Mouse (Mus musculus) frontal cortex, postnatal 10 days (tissue): Measurements from ENCODE around the gene 1110051M20Rik.

Experiments used
- DNase-seq, 2 experiments: peaks; one replicate each; pipeline ENCODE4 v3.0.0; 2022; ENCODE audit warnings: low spot score in 2 of 2, mixed read lengths in 1 of 2

1110051M20Rik gene

DNA sequence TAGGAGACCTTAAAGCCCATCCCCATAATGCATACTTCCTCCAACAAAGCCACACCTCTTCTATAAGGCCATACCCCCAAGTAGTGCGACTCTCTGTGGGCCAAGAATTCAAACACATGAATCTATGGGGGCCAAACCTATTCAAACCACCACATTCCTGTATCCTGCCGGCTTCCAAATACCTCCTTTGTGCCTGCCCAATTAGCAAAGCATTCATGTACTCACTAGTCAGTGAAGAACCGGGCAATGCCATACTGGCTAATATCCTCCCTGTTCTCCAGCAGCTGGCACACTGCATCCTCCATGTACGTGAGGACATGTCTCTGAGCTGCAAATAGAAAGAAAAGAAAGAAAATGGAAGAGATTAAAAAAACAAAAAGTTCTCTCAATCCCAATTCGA lies 22.9 kb downstream of the 1110051M20Rik start:
- no peak for DNase-seq

DNA sequence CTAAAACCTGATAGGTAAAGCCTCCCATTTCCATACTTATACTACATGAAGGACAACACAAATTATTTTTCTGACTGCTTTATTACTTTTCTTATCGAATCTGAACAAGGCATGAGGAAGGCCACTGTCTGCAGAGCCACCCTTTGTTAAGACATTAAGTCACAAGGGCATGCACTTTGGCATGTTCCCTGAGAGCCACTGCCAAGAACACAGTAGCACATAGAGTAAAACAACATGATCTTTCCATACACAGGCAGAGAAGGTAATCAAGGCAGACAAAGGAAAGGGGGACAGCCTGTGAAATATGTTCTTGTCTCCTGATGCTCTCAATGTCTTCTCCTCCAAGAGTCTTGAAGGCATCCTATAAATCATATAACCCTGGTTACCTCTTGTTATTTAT lies 30.7 kb downstream of the 1110051M20Rik start:
- DNase-seq, result no peak

DNA sequence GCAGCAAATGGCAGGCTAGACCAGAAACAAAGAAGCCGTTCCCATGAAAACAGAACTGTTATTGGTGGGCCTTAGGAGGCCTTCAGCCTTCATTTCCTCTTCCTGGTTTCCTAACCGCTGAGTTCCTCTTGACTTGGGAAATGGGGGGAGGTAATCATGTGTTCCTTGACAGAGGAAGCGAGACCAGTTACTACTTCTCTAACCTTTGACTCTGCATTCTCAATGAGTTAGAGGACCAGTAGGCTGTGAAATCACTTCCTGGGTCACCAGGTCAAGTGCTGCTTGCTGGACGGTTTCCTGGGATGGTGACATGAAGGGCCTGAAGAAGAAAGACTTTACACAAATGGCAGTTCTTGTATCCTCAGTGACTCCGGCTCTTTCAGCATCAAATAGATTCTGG lies 32.1 kb downstream of the 1110051M20Rik start:
- DNase-seq, result no peak

DNA sequence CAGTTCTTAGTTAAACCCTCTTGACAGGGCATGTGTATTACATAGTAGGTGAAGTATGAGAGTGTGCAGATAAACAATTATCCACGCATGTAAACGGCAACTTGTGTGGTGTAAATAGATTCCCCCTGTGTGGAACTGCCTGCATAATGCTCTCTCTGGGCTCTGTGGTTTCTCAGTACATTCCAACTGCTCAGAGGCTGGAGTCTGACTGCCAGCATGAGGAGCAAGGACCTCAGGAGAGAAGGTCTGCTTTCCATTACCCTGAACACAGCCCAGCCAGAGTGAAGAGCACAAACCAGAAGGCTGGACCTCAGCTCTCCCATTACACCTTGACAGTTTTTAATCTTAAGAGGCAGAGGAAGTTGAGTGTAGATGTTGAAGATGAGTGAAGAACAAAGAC lies 33.0 kb downstream of the 1110051M20Rik start:
- no peak for DNase-seq

DNA sequence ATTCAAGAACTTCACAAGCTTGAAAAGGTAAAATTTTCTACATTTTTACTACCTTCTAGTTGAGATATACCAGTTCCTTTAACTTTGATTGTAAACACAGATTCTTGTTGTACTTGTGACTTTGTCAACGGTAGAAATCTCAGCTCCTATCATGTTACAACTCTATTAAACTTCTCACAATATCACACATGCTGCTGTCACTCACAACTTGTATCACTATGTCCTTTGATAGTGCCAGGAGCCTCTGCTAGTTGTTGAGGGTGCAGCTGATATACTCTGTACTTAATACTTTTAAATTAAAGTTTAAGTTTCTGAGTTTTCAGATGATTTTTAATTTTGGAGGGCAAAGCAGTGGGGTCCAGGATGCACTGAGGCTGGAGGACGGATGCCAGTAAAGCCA lies 36.5 kb downstream of the 1110051M20Rik start:
- DNase-seq, result no peak

DNA sequence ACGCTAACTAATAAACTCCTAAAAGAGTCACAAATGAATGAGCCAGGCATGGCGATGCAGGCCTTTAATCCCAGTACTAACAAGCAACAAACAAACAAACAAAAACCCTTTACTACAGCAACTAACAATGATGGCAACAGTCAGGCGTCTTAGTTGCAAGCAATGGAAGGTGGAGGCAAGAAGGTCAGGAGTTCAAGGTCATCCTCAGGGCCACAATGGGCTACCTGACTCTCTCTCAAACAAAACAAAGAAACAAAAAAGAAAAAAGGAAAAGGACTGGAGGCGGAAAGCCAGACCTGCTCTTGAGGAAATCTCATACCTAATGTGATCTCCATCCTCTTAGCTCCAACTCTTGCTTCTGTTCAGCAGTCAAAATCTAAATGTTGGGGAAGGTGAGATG lies 39.4 kb downstream of the 1110051M20Rik start:
- DNase-seq, result no peak

DNA sequence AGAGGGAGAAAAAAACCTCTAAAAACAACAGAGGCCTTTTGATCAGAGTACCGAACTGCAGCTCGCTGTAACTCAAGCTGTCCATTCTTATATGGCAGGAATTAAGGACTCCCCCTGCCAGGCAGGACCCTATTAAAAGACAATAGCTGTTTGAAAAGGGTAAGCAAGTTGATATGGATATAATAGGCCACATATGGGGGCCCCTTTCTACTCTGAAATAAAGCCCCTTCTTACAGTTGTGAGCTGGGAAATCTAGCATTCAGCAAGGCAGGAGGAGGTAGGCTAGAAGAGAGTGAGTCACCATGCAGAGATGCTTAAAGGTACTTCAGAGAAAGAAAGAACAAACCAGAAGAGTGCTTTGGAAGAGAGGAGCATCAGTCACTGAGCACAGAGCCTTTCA lies 44.8 kb downstream of the 1110051M20Rik start:
- DNase-seq, result no peak

DNA sequence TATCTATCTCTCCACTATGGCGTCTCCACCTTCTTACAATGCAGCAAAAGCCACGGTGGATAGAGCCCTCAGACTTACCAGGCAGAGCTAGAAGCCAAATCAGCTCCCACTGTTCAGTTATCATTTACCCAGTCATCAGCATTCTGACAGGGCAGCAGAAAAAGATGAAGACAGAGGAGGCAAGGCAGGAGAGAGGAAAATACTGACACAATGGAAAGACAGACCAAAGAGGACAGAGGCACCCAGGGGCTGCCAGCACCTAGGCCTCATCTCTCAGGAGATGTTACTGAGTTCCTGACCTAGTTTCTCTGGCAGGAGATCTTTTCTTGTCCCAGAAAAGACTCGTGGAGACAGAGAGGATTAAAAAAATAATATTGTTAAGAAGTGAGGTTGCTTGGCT lies 45.3 kb downstream of the 1110051M20Rik start:
- DNase-seq, result no peak

DNA sequence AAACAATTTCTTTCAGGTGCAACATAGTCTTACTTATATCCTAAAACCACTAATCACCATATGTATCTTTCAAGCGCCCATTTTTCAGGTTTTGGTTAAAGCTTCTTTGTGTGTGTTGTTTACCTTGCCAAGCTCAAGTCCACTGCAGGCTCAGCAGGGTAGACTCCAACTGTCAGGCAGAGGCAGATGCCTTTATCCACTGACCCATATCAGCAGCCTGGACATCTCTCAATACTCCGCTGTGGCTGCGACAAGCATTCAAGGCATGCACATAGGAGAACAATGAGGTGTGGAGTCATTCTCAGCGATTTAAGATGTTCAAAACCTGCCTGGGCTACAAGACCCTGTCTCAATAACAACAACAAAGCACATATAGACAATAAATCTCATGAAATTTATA lies 50.4 kb downstream of the 1110051M20Rik start:
- DNase-seq, result no peak

DNA sequence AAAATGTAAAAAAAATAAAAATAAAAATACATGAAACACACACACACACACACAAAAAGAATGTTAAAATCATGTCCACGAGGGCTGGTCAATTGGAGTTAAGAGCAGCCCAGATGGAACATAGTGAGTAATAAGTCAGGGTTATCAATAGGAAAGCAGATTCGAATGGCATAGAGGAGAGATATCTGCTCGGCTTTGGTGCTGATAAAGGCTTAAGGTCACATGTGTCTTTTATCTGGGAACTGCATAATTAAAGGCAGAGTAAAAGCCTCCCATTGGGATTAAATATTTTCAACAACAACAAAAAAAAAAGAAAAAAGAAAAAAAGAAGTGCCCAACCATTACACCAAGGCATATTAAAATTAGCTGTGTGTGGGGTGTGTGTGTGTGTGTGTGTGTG lies 55.8 kb downstream of the 1110051M20Rik start:
- DNase-seq, result no peak

DNA sequence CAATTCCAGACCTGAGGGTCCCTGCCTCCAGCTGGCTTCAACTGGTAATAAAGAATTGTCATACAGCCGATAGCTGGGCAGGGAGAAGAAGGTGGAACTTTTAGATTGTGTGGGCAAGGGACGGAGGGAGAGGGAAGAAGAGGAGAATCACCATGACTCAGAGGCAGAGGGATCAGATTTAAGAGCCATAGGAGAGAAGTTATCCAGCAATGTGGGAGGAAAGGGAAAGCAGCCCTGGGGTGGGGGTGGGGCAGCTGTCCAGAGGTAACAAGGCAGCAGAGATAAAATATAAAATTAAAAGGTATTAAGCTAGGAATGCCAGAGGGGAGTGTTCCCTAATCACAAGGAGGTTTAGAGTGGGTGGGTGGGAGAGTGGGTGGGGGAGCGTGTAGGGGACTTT lies 56.2 kb downstream of the 1110051M20Rik start:
- DNase-seq, result no peak

DNA sequence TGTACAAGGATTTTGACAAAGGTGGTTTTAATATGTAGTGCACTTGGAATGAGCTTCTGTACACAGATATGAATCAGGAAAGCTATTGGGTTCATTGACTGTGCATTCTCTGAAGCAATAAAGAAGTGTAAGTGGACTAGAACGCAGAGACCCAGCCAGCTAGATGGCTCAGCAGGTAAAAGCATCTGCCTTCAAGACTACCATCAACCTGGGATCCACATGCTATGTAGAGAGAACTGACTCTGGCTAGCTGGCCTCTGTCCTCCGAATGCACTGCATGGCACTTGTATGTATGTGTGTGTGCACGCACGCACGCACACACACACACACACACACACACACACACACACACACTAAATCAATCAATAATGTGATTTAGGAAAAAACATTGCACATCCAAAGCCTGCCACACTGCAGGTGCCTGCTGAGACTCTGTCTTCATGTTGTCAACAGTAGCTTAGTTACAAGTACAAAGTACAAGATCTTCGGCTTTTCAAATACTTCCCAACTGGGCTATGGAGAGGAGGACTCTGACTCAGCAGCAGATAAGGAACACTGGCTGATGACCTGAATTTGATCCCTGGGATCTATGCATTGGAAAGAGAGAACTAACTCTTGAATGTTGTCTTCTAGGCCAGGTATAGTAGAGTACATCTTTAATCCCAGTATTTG lies 57.1 kb downstream of the 1110051M20Rik start:
- DNase-seq, result no peak

DNA sequence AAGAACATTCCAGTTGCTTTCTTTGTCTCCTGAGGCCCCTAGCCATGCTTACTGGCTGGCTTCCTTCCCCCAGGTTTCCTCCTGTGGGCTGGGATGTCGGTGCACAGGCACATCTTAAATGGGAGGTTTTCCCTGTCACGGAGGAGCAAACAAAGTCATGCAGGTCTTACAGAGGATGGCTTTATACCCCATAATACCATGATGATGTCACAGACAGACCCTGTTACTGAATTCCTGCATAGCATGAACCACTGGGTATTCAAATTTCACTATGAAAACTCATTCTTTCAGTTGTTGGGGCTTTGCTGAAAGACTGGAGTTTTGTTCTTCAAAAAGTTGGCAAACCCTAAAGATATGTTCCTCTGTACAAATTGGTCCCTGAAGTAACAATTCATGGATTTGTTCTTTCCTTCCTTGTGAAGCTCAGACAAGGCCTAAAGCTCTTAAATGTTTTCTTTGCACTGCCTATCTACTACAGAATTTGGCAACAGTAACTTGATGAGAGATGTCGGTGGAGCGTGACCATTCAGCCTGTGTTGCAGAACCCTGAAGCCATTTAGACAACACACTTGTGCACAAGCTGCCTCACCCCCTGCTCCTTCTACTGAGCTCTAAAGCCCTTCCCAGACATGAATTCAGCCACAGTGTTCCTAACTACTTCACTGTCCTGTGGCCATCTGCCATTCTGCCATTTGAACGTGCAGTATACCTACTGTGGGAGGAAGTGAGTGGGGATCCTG lies 57.8 kb downstream of the 1110051M20Rik start:
- DNase-seq, result no peak

DNA sequence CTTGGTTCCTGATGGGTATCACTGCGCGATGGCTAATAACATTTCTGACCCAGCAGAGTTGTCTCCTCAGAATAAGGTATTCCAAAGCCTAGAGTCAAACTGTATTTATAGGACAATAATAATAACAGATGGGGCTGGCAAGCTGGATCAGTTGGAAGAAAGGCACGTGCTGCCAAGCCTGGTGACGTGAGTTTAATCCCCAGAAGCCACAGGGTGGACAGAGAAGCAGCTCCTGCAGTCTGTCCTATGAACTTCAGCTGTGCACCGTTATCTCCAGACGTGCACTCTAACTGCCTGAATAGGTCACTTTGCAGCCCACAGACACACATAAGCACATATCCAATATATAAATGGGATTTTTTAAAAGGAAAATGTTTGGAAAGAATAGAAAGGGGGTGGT lies 61.2 kb downstream of the 1110051M20Rik start:
- no peak for DNase-seq

DNA sequence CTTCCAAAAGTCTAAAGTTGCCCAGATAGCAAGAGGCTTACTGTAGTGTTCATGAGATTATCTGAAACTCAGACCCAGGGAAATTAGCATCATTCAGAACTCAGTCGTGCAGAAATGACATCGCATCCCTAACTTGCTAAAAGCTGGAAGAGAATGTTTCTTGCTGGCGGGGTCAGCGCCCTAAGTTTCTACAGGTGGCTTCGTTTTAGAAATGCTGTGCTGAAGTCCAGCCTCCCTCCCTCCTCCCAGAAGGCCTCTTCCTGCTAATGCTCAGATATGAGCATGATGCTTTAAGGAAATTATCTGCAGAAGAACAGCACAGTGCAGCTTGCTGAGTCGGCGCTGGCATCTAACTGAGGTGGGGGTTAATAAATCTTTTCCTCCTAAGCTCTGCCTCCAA lies 67.5 kb downstream of the 1110051M20Rik start:
- no peak for DNase-seq

DNA sequence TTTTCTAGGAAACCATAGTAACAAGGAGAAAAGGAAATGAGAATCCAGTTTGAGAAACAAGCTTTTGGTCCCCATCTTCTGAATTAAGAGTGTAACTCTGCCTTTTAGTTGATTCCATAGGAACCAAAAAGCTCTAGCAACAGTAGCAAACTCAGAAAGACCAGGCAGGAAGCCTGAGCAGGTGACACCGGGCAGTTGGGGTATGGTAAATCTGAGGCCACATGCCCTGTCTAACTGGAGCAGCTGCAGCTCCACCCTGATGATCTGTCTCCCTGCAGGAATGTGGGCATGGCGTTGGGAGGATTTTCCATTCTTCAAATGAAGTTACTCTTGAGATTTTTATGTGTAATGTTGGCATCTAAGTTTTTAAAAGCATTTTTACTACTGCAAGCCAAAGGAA lies 74.2 kb downstream of the 1110051M20Rik start:
- DNase-seq, result no peak

DNA sequence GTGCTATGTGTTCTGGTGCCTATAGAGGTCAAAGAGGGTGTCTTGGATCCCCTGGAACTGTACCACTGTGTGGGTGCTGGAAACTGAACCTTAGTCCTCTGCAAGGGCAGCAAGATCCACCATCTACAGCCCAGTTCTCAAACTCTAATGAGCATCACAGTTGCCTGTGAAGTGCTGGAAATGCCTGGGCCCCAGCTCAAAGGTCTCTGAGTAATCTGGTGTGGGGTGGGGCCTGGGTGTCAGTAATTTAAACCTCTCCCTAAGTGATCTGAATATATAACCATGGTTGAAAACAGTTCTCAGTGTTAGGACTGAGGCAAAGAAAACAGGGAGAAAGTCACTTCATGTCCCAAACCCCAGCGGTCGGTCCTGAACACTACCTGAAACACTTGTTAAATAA lies 81.2 kb downstream of the 1110051M20Rik start:
- no peak for DNase-seq

DNA sequence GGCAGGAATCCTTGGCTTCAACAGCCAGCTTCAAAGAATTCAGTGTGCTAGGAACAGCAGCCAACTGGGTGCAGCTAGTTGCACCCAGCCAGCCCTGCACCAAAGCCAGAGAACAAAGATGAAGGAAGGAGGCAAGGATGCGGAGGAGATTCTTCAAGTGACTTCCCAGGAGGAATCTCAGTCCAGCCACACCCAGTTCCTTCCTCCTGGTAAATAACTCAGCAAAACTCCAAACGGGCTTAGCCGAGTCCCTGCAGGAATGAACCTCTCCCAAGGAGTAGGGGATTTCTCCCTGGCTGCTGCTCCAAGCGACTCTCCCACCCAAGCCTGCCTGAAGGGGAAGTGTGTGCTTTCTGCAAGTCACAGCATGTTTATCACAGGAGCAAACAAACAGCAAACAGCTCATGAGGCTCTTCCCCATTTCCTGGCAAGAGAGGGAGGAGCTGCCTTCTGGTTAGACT lies 83.4 kb downstream of the 1110051M20Rik start:
- no peak for DNase-seq

DNA sequence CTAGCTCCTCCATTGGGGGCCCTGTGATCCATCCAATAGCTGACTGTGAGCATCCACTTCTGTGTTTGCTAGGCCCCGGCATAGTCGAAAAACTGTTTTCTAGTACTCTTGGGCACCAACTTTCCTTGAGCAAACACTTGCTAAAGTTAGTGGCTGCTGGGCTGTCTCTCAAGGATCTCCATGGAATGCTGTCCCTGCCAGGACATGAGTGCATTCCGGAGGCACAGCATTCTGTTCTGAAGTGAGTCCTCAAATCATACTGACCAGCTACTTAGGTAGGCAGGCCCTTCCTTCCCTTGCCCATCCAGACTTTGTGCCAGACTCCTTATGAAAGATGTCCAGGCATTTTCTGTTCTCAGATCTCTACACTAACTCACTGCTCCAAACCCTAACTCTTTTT lies 88.7 kb downstream of the 1110051M20Rik start:
- no peak for DNase-seq

DNA sequence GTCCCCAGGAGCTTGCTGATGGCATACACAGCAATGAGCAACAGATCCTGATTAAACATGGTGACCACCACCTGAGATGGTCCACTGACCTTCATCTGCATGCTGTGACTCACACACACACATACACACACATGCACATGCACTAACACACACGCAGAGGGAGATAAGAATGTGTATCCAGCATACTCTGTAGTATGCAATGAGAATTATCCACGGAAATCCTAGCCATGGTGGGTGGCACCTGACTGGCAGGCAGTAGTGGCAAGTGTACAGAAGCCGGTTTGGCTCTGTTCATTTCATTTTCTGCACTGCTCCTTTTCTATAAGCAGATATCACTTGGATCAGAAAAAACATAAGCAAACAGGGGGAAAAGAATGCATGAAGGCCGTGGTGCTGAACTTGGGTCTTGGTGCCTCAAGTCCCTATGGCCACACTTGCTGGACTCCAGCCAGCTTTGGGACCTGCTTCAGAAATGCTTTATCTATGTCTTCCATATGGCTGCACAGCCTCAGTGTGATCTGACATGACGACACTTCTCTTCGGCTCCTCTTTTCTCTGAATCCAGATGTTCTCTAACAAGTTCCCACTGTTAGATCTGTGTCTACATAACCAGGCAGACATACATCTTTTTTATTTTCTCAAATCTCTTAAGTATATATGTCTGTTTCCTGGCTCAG lies 89.6 kb downstream of the 1110051M20Rik start:
- no peak for DNase-seq

DNA sequence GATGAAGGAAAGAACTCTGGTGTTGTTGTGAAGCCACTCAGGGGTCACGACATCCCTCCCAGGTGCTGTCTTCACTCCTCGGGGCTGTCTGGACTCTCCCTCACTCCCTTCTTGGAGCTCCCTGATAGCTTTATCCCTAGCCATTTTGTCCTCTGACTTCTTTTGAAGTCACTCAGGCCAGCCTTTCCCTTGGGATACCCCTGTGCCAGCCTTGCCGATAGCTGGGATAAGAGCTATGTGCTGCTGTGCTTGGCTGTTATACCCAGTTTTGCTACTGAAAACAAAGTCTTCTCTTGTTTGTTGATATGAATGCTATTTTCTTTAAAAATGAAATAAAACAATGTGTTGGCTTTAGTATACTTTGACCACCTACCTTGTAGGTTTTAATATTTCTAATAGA lies 90.7 kb downstream of the 1110051M20Rik start:
- no peak for DNase-seq

DNA sequence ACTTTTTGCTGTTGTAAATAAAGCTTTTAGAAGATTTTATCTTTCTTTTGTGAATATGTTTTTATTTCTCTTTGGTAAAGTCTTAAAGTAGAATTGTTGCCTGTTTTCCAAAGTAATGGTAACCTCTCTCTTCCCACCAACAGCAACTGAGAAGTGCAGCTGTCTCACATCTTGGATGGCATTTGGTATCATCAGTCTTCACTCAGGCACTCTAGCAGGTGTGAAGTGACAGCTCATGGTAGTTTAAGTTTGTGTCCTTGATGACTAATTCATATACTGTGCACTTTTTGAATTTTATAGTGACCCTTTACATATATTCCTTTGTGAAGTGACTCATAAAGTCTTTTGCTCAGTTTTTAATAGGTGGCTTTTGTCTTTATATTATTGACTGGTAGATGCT lies 92.7 kb downstream of the 1110051M20Rik start:
- DNase-seq, result no peak

DNA sequence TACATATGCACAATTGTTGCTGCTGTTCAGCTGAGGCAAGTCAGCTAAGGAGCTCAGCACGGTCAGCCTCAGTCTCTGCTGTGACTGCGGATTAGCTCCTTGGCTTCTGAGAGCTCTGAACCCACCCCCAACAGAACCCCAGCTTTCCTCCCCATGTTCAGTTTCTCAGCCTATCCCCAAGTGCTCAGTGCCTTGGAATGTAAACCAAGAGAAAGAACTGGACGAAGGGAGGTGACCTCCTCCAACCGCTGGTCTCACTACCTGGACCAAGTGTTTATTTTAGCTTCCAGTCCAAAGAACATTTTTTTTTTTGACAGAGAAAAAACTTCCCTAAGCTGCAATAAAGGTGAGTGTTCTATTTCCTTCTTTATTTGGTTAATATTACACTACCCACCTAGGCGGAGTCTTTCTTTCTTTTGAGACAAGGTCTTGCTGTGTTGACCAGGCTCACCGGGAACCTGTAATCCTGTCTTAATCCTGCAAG lies 94.5 kb downstream of the 1110051M20Rik start:
- no peak for DNase-seq
